Mouse (Mus musculus): ENCODE results near the gene Kcnma1. TPM values are rescaled to one million over a fixed set of nuclear protein-coding genes. Genes with fewer than 3 reads are reported as not detected.

Gene Kcnma1
- polyA plus RNA-seq, 1 experiment from 2014 or later = 1.1 TPM

GRCm38 (mm10) chr14:23493750-23494495, 520.4 kb downstream of the Kcnma1 start:
- Histone ChIP-seq H3K9me3 (ENCODE audit: control insufficient read depth, low read length) (no peaks in the 10 kb centered on the region), H3K4me2 (no peak overlapping the region), H3K27ac (ENCODE audit: low read depth, low read length) (no peak overlapping the region), H3K9ac (ENCODE audit: low read length) (no peak overlapping the region), H3K4me3 (ENCODE audit: low read depth, low read length) (no peak overlapping the region), H3K27me3 (ENCODE audit: control insufficient read depth, insufficient read depth, low read length) (no peaks in the 10 kb centered on the region), H3K4me1 (ENCODE audit: control insufficient read depth, insufficient read depth, low read length) (no peaks in the 10 kb centered on the region), H3K36me3 (ENCODE audit: control insufficient read depth, insufficient read depth, low read length) (no peaks in the 10 kb centered on the region)
- ATAC-seq (ENCODE audit: low FRiP score) = no peak
- DNase-seq (ENCODE audit: low spot score, missing footprints) = peak; percentile 6
- 86% methylated on average over 8 of the region's 8 CpGs for WGBS

- no peak overlapping the region for H3K9ac ChIP-seq (ENCODE audit: low read length)
- no peak for ATAC-seq (ENCODE audit: low FRiP score)
- DNase-seq (ENCODE audit: low spot score, missing footprints) = no peak
- H3K27ac ChIP-seq (ENCODE audit: low read depth, low read length) = no peak overlapping the region
- no peaks in the 10 kb centered on the region for H3K36me3 ChIP-seq (ENCODE audit: control insufficient read depth, insufficient read depth, low read length)
- H3K27me3 ChIP-seq (ENCODE audit: control insufficient read depth, insufficient read depth, low read length) = no peaks in the 10 kb centered on the region
- no peak overlapping the region for H3K4me2 ChIP-seq
- no peaks in the 10 kb centered on the region for H3K4me1 ChIP-seq (ENCODE audit: control insufficient read depth, insufficient read depth, low read length)
- no peaks in the 10 kb centered on the region for H3K9me3 ChIP-seq (ENCODE audit: control insufficient read depth, low read length)
- 88% methylated on average over 9 of the region's 9 CpGs for WGBS
- no peak overlapping the region for H3K4me3 ChIP-seq (ENCODE audit: low read depth, low read length)
These were observed 521.5 kb downstream of the Kcnma1 start for GRCm38 (mm10) chr14:23492581-23493360.

DNA sequence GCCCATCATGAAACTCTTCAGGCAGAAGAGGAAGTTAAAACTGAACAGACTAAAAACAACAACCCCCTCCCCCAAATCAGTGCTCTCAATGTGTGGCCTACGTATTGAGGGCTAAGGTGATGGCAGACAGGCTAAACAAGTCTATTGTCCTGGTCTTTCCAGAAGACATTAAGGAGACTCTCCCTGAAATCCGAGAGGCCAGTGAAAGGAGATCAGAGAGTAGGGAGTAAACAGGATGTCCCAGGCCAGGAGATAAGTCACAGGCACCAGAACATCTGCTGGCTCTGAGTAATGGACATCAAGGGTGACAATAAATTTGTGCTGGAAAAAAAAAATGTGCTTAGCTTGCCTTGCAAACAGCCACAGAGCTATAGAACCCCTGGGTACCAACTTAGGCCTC, 522.9 kb downstream of the Kcnma1 start:
- Histone ChIP-seq H3K4me1 (ENCODE audit: control insufficient read depth, insufficient read depth, low read length) (no peaks in the 10 kb centered on the region), H3K4me3 (ENCODE audit: low read depth, low read length) (no peak overlapping the region), H3K9ac (ENCODE audit: low read length) (no peak overlapping the region), H3K27ac (ENCODE audit: low read depth, low read length) (no peak overlapping the region), H3K36me3 (ENCODE audit: control insufficient read depth, insufficient read depth, low read length) (no peaks in the 10 kb centered on the region), H3K4me2 (no peak overlapping the region), H3K9me3 (ENCODE audit: control insufficient read depth, low read length) (no peaks in the 10 kb centered on the region), H3K27me3 (ENCODE audit: control insufficient read depth, insufficient read depth, low read length) (no peaks in the 10 kb centered on the region)
- 30% methylated on average over 2 of the region's 2 CpGs for WGBS
- ATAC-seq (ENCODE audit: low FRiP score) = no peak
- DNase-seq (ENCODE audit: low spot score, missing footprints) = no peak

DNA sequence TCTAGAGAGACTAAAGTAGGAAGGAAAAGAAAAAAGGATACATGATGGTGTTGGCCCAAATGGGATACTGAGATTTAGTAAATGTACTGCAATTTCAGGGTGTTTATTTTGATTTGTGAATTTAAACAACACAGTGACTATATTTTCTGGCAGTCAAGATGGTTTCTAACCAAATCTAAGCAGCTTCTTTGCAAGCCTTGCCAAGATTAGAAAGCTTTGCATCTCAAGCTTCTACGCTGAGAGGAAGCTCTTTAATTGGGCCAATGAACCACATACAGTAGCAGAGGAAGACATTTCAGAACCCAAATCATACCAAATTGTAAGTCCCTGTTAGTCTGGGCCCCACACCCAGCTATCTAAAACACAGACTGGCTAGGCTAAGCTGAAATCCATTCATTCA, 527.6 kb downstream of the Kcnma1 start:
- Histone ChIP-seq H3K9me3 (ENCODE audit: control insufficient read depth, low read length) (no peaks in the 10 kb centered on the region), H3K36me3 (ENCODE audit: control insufficient read depth, insufficient read depth, low read length) (no peaks in the 10 kb centered on the region), H3K4me3 (ENCODE audit: low read depth, low read length) (no peak overlapping the region), H3K9ac (ENCODE audit: low read length) (no peak overlapping the region), H3K27ac (ENCODE audit: low read depth, low read length) (no peak overlapping the region), H3K27me3 (ENCODE audit: control insufficient read depth, insufficient read depth, low read length) (no peaks in the 10 kb centered on the region), H3K4me2 (no peak overlapping the region), H3K4me1 (ENCODE audit: control insufficient read depth, insufficient read depth, low read length) (no peaks in the 10 kb centered on the region)
- ATAC-seq (ENCODE audit: low FRiP score) (no peak), DNase-seq (ENCODE audit: low spot score, missing footprints) (no peak)
- WGBS = 97% methylated on average over 1 of the region's 1 CpGs

GRCm38 (mm10) chr14:23485802-23486500, 528.3 kb downstream of the Kcnma1 start:
- Histone ChIP-seq H3K4me3 (ENCODE audit: low read depth, low read length) (no peak overlapping the region), H3K9ac (ENCODE audit: low read length) (no peak overlapping the region), H3K4me1 (ENCODE audit: control insufficient read depth, insufficient read depth, low read length) (no peaks in the 10 kb centered on the region), H3K9me3 (ENCODE audit: control insufficient read depth, low read length) (no peaks in the 10 kb centered on the region), H3K27me3 (ENCODE audit: control insufficient read depth, insufficient read depth, low read length) (no peaks in the 10 kb centered on the region), H3K4me2 (no peak overlapping the region), H3K36me3 (ENCODE audit: control insufficient read depth, insufficient read depth, low read length) (no peaks in the 10 kb centered on the region), H3K27ac (ENCODE audit: low read depth, low read length) (no peak overlapping the region)
- DNase-seq (ENCODE audit: low spot score, missing footprints) (no peak), ATAC-seq (ENCODE audit: low FRiP score) (no peak)
- 89% methylated on average over 7 of the region's 7 CpGs for WGBS

- Histone ChIP-seq H3K36me3 (ENCODE audit: control insufficient read depth, insufficient read depth, low read length) (no peaks in the 10 kb centered on the region), H3K4me2 (no peak overlapping the region), H3K9ac (ENCODE audit: low read length) (no peak overlapping the region), H3K4me3 (ENCODE audit: low read depth, low read length) (no peak overlapping the region), H3K9me3 (ENCODE audit: control insufficient read depth, low read length) (no peaks in the 10 kb centered on the region), H3K27me3 (ENCODE audit: control insufficient read depth, insufficient read depth, low read length) (no peaks in the 10 kb centered on the region), H3K27ac (ENCODE audit: low read depth, low read length) (no peak overlapping the region), H3K4me1 (ENCODE audit: control insufficient read depth, insufficient read depth, low read length) (no peaks in the 10 kb centered on the region)
- ATAC-seq (ENCODE audit: low FRiP score) (no peak), DNase-seq (ENCODE audit: low spot score, missing footprints) (no peak)
- 84% methylated on average over 4 of the region's 4 CpGs for WGBS
These were observed 539.2 kb downstream of the Kcnma1 start for GRCm38 (mm10) chr14:23475129-23475528.

DNA sequence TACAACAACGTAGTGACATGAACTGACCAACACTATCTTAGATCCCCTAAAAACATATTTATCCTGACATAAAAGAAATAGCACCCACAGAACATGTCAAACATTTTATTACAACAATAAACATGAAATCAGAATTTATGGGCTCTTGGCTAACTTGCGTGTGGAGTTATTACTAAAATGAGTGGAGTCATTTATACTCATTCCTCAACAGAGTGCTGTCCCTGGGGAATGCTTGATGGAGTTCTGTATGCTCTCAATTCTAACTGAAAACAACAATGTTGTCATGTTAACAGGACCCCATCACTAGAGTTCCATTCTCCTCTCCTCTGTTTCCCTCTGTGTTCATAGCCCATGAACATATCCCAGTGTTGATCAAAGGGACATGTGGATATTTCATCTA, 544.2 kb downstream of the Kcnma1 start:
- WGBS = 92% methylated on average over 2 of the region's 2 CpGs
- no peaks in the 10 kb centered on the region for H3K36me3 ChIP-seq (ENCODE audit: control insufficient read depth, insufficient read depth, low read length)
- no peaks in the 10 kb centered on the region for H3K27me3 ChIP-seq (ENCODE audit: control insufficient read depth, insufficient read depth, low read length)
- no peaks in the 10 kb centered on the region for H3K9me3 ChIP-seq (ENCODE audit: control insufficient read depth, low read length)
- no peak overlapping the region for H3K9ac ChIP-seq (ENCODE audit: low read length)
- H3K4me2 ChIP-seq = no peak overlapping the region
- H3K4me3 ChIP-seq (ENCODE audit: low read depth, low read length) = no peak overlapping the region
- H3K27ac ChIP-seq (ENCODE audit: low read depth, low read length) = no peak overlapping the region
- DNase-seq (ENCODE audit: low spot score, missing footprints) (no peak), ATAC-seq (ENCODE audit: low FRiP score) (no peak)
- H3K4me1 ChIP-seq (ENCODE audit: control insufficient read depth, insufficient read depth, low read length) = no peaks in the 10 kb centered on the region

DNA sequence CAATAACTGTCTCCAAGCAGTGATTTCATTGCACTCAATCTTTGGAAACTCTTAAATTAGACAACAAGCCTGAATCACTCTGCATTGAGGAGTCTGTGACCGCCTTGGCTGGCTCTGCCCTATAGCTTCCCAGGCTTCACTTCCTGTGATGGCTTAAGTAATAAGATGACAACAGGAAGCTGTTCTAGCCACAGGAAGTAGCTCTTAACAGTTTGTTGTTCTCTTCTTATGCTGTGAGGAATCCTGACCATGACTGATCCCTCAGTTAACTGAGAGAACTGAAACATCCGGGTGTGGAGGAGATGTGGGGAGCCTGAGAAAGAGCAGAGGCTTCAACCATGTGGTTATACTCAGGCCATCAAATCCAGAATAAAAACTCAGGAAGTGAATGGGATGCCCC, 549.2 kb downstream of the Kcnma1 start:
- H3K4me3 ChIP-seq (ENCODE audit: low read depth, low read length) = no peak overlapping the region
- no peak overlapping the region for H3K4me2 ChIP-seq
- ATAC-seq (ENCODE audit: low FRiP score) (no peak), DNase-seq (ENCODE audit: low spot score, missing footprints) (no peak)
- no peaks in the 10 kb centered on the region for H3K9me3 ChIP-seq (ENCODE audit: control insufficient read depth, low read length)
- H3K4me1 ChIP-seq (ENCODE audit: control insufficient read depth, insufficient read depth, low read length) = no peaks in the 10 kb centered on the region
- H3K27ac ChIP-seq (ENCODE audit: low read depth, low read length) = no peak overlapping the region
- 78% methylated on average over 2 of the region's 2 CpGs for WGBS
- H3K9ac ChIP-seq (ENCODE audit: low read length) = no peak overlapping the region
- no peaks in the 10 kb centered on the region for H3K27me3 ChIP-seq (ENCODE audit: control insufficient read depth, insufficient read depth, low read length)
- H3K36me3 ChIP-seq (ENCODE audit: control insufficient read depth, insufficient read depth, low read length) = no peaks in the 10 kb centered on the region

- H3K9me3 ChIP-seq (ENCODE audit: control insufficient read depth, low read length) = no peaks in the 10 kb centered on the region
- ATAC-seq (ENCODE audit: low FRiP score) (no peak), DNase-seq (ENCODE audit: low spot score, missing footprints) (no peak)
- no peak overlapping the region for H3K9ac ChIP-seq (ENCODE audit: low read length)
- H3K27me3 ChIP-seq (ENCODE audit: control insufficient read depth, insufficient read depth, low read length) = no peaks in the 10 kb centered on the region
- WGBS = 58% methylated on average over 4 of the region's 4 CpGs
- H3K4me3 ChIP-seq (ENCODE audit: low read depth, low read length) = no peak overlapping the region
- no peak overlapping the region for H3K4me2 ChIP-seq
- H3K36me3 ChIP-seq (ENCODE audit: control insufficient read depth, insufficient read depth, low read length) = no peaks in the 10 kb centered on the region
- H3K4me1 ChIP-seq (ENCODE audit: control insufficient read depth, insufficient read depth, low read length) = peaks cover 7% of the 10 kb centered on the region; the same call in 1 of the 2 replicates
- no peak overlapping the region for H3K27ac ChIP-seq (ENCODE audit: low read depth, low read length)
These were observed 555.7 kb downstream of the Kcnma1 start for GRCm38 (mm10) chr14:23458560-23458959.

Data from midbrain, embryonic 11.5 days (tissue).